Mouse (Mus musculus) B cell, adult 2 months (primary cell): ENCODE data around the gene Mab21l2.

ENCODE experiments used
- DNase-seq, 2 experiments: peaks; one replicate each; pipeline ENCODE4 v3.0.0; 2022

The Mab21l2 gene

DNA sequence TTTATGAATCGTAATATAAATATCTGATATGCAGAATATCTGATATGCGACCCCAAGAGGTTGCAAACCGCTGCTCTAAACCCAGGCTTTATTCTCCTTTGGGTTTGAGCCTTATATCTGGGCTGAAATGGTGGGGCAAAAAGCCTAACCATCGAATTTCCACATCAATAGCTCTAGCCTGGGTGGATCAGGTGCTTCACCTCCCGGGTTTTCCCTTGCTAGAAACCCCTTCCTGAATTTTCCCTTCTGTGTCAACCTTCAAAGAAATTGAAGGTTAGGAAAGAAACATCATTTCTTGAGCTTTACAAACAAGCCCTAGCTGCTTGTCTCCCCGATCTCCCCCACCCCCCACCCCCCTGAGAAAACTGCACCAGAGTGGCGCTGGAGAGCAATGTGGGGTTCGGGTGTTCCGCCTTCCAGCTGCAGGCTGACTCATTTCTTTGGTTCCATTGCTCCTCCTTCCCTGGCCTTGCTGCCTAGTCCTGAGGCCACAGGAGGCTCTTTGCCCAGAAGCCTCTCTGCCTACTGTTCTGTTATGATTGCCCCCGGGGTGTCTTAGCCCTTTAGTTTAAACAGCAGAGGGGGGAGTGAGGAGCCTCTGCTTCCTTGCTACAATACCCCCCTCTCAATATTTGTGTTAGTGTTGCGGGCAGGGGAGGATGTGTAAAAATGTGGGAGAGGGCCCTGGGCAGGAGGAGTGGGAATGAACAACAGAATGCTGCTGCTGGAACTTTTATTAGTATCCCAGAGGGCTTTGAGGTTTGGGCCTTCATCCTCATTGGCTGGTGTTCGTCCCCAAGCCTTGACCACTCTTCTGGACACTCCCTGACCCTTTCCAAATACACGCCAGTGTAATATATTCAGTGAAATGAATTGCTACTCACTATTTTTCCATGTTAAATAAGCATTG is 9.5 kb downstream of the Mab21l2 start:
- DNase-seq, result no peak

DNA sequence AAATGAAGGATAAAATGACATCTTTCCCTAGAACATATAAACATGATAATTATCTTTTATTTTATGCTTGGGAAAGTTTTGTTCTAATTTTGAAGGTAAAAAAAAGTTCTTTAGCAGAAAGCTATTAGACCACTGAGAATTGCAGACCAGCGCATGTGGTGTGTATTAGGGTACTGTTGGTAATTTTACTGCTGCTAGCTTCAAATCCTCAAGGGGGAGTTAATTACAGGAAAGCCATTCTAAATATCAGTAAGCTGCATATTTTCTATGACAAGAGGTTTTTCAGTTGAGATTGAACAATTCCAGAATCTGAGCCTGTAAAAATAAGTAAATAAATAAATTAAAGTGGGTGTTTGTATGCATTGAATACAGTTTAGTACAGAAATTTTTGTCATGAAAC is 11.7 kb downstream of the Mab21l2 start:
- no peak for DNase-seq

DNA sequence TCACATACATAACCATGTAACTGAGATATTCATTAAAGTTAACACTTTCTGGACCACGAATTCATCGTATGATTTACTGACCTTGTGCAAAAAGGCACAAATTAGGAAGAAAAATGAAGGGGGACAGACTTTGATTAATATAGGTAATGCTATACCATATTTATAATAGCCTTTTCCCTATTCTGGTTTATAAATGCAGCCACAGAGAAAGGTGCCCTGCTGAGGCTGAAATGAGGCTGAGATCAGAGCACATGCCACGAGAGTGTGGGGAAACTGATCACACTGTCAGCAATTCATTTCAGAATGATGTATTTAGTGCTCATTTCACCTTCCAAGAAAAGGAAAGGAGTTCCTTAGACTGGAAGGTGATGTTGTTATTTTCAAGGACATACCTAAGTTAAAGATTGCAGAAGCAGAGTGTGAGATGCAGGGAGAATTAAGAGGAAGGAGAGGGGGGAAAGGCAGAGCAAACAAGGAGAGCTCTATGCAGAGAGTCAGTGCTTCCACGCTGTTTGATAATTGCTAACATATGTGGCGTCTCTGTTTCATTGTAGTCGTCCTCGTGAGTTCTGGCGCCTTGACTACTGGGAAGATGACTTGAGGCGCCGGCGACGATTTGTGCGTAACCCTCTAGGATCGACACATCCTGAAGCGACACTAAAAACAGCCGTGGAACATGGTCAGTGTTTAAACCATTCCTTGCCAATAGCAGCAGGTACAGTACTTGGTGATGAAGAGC is 16.7 kb downstream of the Mab21l2 start:
- no peak for DNase-seq

DNA sequence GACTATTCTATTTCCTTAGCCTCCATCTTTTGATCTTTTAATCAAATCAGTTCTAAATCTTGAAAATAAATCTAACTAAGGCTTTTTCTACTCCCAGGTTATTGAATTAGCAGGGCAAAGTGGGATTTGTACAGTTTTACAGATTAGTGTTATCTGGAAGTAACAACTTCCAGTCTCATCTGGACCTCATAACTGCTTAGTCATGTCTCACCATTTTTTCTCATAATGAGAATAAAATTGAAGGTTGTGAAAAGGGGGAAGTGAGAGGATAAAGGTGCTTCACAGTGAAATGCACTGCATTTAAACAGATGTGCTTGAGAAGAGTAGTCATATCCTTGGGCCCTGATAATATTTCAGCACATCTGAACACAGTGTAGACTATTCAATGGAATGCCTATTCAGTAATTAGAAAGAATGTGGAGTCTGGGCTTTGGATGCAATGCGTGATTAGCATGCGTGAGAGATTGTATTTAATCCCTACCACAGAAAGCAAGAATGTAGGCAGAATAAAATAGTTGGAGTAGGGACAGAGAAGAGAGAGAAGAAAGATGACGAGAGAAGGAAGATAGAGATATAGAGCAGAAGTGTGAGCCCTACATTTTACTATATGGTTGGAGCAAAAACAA is 25.4 kb downstream of the Mab21l2 start:
- no peak for DNase-seq

DNA sequence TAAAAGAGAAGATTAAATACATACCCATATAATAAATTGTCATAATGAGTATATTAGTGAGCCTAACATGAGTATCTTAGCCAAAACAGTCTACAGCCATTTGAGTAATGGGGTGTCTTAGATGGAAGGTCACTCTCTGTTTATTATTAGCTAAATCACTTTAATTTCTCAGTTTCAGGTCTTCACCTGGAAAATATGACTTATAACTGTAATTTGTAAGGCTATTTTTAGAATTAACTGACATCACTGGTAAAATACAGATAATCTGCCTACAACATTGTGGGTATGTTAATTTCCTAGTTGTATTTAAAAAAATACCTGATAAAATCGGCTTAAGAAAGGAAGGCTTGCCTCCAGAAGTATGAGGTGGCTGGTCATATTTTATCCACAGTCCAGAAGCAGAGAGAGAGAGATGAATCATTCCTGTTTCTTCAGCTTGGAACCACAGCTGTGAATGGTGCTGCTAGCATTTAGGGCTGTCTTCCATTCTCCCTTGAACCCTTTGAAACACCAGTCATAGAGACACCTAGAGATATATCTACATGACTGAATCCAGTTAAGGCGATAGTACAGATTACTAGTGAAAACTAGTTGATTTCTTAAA is 29.8 kb downstream of the Mab21l2 start:
- DNase-seq, result no peak

DNA sequence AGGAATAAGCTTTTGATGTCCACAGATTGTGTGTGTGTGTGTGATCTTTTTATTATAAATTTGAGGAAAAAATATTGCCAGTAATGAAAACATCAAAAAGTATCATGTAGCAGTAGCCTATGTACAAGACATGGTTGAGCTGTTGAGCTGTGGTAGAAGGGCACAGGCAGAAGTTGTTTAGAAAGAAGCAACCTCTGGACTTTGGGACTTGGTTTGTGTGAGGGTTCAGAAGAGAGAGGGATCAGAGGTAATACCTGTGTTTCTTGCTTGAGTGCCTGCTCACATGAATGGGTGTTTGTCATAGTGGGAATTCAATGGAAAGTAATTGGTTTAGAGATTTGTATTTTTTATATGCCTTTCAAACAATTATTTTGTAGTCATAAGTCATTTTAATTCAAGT is 47.8 kb downstream of the Mab21l2 start:
- DNase-seq, result no peak
